Mouse (Mus musculus) heart, embryonic 16.5 days (tissue): Measurements from ENCODE around the gene Ubxn11. TPM values are rescaled to one million over a fixed set of nuclear protein-coding genes. Genes with fewer than 3 reads are reported as not detected.
A peak's percentile ranks its signal among the peaks of the same experiment; 100 is the strongest.

ENCODE experiments used
- ATAC-seq: fragments of 200-750 bp; cut with Nextera tagmentation; replicated peaks from 2 replicates; pipeline ENCODE4 v1.8.0; 2017; ENCODE audit warnings: moderate number of reproducible peaks; ENCODE audit not compliant: insufficient read depth, low FRiP score; ENCODE audit errors: extremely low read depth
- H3K27ac ChIP-seq: fragments of 300-500 bp; sonication (generic); 2 replicates; pipeline ENCODE4 v1.5.1; 2014; ENCODE audit warnings: mild to moderate bottlenecking, low read length, control low read depth, moderate library complexity
- H3K27me3 ChIP-seq: fragments of 300-500 bp; sonication (generic); 2 replicates; pipeline ENCODE4 v1.6.1; 2014; ENCODE audit warnings: low read length, mixed read lengths; ENCODE audit not compliant: control insufficient read depth, insufficient read depth
- H3K36me3 ChIP-seq: fragments of 300-500 bp; sonication (generic); 2 replicates; pipeline ENCODE4 v1.6.1; 2014; ENCODE audit not compliant: control insufficient read depth, insufficient read depth
- H3K4me1 ChIP-seq: fragments of 300-500 bp; sonication (generic); 2 replicates; pipeline ENCODE4 v1.6.1; 2014; ENCODE audit warnings: low read length, mixed read lengths; ENCODE audit not compliant: control insufficient read depth, insufficient read depth
- H3K4me2 ChIP-seq: fragments of 300-500 bp; sonication (generic); 2 replicates; pipeline ENCODE4 v1.6.1; 2014; ENCODE audit warnings: low read depth, mild to moderate bottlenecking, control low read depth, low read length
- H3K4me3 ChIP-seq: fragments of 300-500 bp; sonication (generic); 2 replicates; pipeline ENCODE4 v1.5.1; 2014; ENCODE audit warnings: mild to moderate bottlenecking, control low read depth, low read length
- H3K9ac ChIP-seq: fragments of 300-500 bp; sonication (generic); 2 replicates; pipeline ENCODE4 v1.6.1; 2014; ENCODE audit warnings: low read length, control low read depth
- H3K9me3 ChIP-seq: fragments of 300-500 bp; sonication (generic); replicated peaks from 2 replicates; pipeline ENCODE4 v1.6.1; 2016; ENCODE audit warnings: low read length; ENCODE audit not compliant: control insufficient read depth
- WGBS: fragments of 180-500 bp; shearing (Covaris S2); extraction: QIAGEN DNeasy Blood & Tissue Kit; methylation state at CpG from one replicate; pipeline ENCODE4 v1.1.7; 2014; 5-methylcytosine and 5-hydroxymethylcytosine counted together
- polyA plus RNA-seq: library from polyadenylated mRNA; unstranded; fragments of >200 nt; fragmentation: Nextera tagmentation; extraction: Ambion mirVana; gene quantifications from 2 replicates; pipeline ENCODE4 v1.2.1, GENCODE M21; 2015

Ubxn11 gene
- polyA plus RNA-seq, 1 experiment from 2014 or later: 3.5 TPM

GRCm38 (mm10) chr4:134084999-134085398 lies 17.4 kb upstream of the Ubxn11 start:
- Histone ChIP-seq H3K27me3 (peaks cover 13% of the 10 kb centered on the region), H3K4me2 (no peak overlapping the region), H3K4me3 (no peak overlapping the region), H3K9me3 (peaks cover 3% of the 10 kb centered on the region; the same call in 1 of the 2 replicates), H3K4me1 (peaks cover 10% of the 10 kb centered on the region), H3K27ac (no peak overlapping the region), H3K9ac (no peak overlapping the region), H3K36me3 (no peaks in the 10 kb centered on the region)
- no peak for ATAC-seq
- WGBS: 89% methylated on average over 4 of the region's 4 CpGs

- 0 out of 2 replicates have a peak, but pooled peaks have one; percentile 52 for ATAC-seq
- H3K4me3 ChIP-seq: no peak overlapping the region
- H3K36me3 ChIP-seq: no peaks in the 10 kb centered on the region
- H3K4me1 ChIP-seq: 0 out of 2 replicates have a peak, but pooled peaks cover 2% of the 10 kb centered on the region
- H3K27ac ChIP-seq: no peak overlapping the region
- H3K9me3 ChIP-seq: peaks cover 3% of the 10 kb centered on the region; the same call in 1 of the 2 replicates
- 0 out of 2 replicates have a peak, but pooled peaks cover 2% of the 10 kb centered on the region for H3K27me3 ChIP-seq
- H3K9ac ChIP-seq: no peak overlapping the region
- 20% methylated on average over 7 of the region's 7 CpGs for WGBS
- H3K4me2 ChIP-seq: 0 out of 2 replicates have a peak overlapping the region, but pooled peaks have one; percentile 28
Measured at GRCm38 (mm10) chr4:134087412-134087811, 15.0 kb upstream of the Ubxn11 start.

- Histone ChIP-seq H3K27ac (no peak overlapping the region), H3K4me3 (no peak overlapping the region), H3K36me3 (no peaks in the 10 kb centered on the region), H3K9ac (no peak overlapping the region), H3K4me1 (0 out of 2 replicates have a peak, but pooled peaks cover 2% of the 10 kb centered on the region), H3K4me2 (no peak overlapping the region), H3K9me3 (peaks cover 3% of the 10 kb centered on the region; the same call in 1 of the 2 replicates), H3K27me3 (no peaks in the 10 kb centered on the region)
- ATAC-seq: no peak
- 68% methylated on average over 9 of the region's 9 CpGs for WGBS
Measured at GRCm38 (mm10) chr4:134089029-134089428, 13.3 kb upstream of the Ubxn11 start.

GRCm38 (mm10) chr4:134090521-134091224 lies 11.7 kb upstream of the Ubxn11 start:
- Histone ChIP-seq H3K36me3 (no peaks in the 10 kb centered on the region), H3K9me3 (no peaks in the 10 kb centered on the region), H3K9ac (no peak overlapping the region), H3K4me3 (no peak overlapping the region), H3K27me3 (no peaks in the 10 kb centered on the region), H3K4me2 (no peak overlapping the region), H3K4me1 (0 out of 2 replicates have a peak, but pooled peaks cover 2% of the 10 kb centered on the region), H3K27ac (no peak overlapping the region)
- no peak for ATAC-seq
- WGBS: 53% methylated on average over 16 of the region's 16 CpGs

GRCm38 (mm10) chr4:134091225-134091529 lies 11.2 kb upstream of the Ubxn11 start:
- Histone ChIP-seq H3K4me2 (no peak overlapping the region), H3K4me1 (0 out of 2 replicates have a peak, but pooled peaks cover 2% of the 10 kb centered on the region), H3K27ac (no peak overlapping the region), H3K9ac (no peak overlapping the region), H3K4me3 (no peak overlapping the region), H3K27me3 (no peaks in the 10 kb centered on the region), H3K9me3 (no peaks in the 10 kb centered on the region), H3K36me3 (no peaks in the 10 kb centered on the region)
- ATAC-seq: no peak
- WGBS: 78% methylated on average over 6 of the region's 6 CpGs

GRCm38 (mm10) chr4:134092382-134093288 lies 9.7 kb upstream of the Ubxn11 start:
- 70% methylated on average over 6 of the region's 6 CpGs for WGBS
- H3K4me3 ChIP-seq: no peak overlapping the region
- no peak for ATAC-seq
- no peaks in the 10 kb centered on the region for H3K36me3 ChIP-seq
- H3K27ac ChIP-seq: no peak overlapping the region
- H3K4me2 ChIP-seq: no peak overlapping the region
- H3K4me1 ChIP-seq: no peaks in the 10 kb centered on the region
- no peaks in the 10 kb centered on the region for H3K9me3 ChIP-seq
- no peak overlapping the region for H3K9ac ChIP-seq
- no peaks in the 10 kb centered on the region for H3K27me3 ChIP-seq

- Histone ChIP-seq H3K4me2 (no peak overlapping the region), H3K4me3 (no peak overlapping the region), H3K36me3 (no peaks in the 10 kb centered on the region), H3K27ac (no peak overlapping the region), H3K27me3 (no peaks in the 10 kb centered on the region), H3K9me3 (no peaks in the 10 kb centered on the region), H3K9ac (no peak overlapping the region), H3K4me1 (no peaks in the 10 kb centered on the region)
- 78% methylated on average over 7 of the region's 7 CpGs for WGBS
- ATAC-seq: no peak
Measured at GRCm38 (mm10) chr4:134094004-134094564, 8.3 kb upstream of the Ubxn11 start.

GRCm38 (mm10) chr4:134094923-134095547 lies 7.3 kb upstream of the Ubxn11 start, which contains the start of gene Cd52:
Cd52 (minus strand) TSS chr4:134095082.
- Histone ChIP-seq H3K4me2 (no peak within 1 kb of the TSS), H3K36me3 (no peaks in the 10 kb centered on the region), H3K4me1 (no peaks in the 10 kb centered on the region), H3K9me3 (no peaks in the 10 kb centered on the region), H3K9ac (no peak within 1 kb of the TSS), H3K4me3 (no peak within 1 kb of the TSS), H3K27me3 (no peaks in the 10 kb centered on the region), H3K27ac (no peak within 1 kb of the TSS)
- no peak for ATAC-seq
- 53% methylated on average over 3 of the region's 3 CpGs for WGBS
